Comparison of ENCODE assay signal across 12 mouse cellular contexts in genomic region chr2:131134826-131135400, GRCm38 (mm10). TPM values are rescaled to one million over a fixed set of nuclear protein-coding genes. Genes with fewer than 3 reads are reported as not detected.
DNase-seq lines count a peak whose midpoint lies in the region; ATAC-seq and TF ChIP-seq lines count a peak whose summit lies in the region.
"Had no signal": no experiment of that assay in that cellular context is flagged by ENCODE, and none has a peak within 500 bp of the region (broad histone marks: within the 10 kb centered on the region; RNA-seq: fewer than 3 reads in every experiment).

No protein-coding gene starts in this region.

- intact Hi-C loops in gastrocnemius, postnatal 36 days (cut with DNase I), result no loop called here

- H3K9ac ChIP-seq in lung, postnatal 0 days (replicated peaks; ENCODE audit: low read depth), result no peak overlapping the region
- H3K9ac ChIP-seq in liver, embryonic 11.5 days (ENCODE audit: low read depth, low read length), result peak overlapping the region; percentile 62

- 70% methylated on average over 8 of the region's 8 CpGs for WGBS in lung, postnatal 0 days
- 73% methylated on average over 8 of the region's 8 CpGs for WGBS in liver, embryonic 11.5 days

- H3K4me1 ChIP-seq in lung, postnatal 0 days (ENCODE audit: insufficient read depth, low read depth, low read length), result peaks cover 5% of the 10 kb centered on the region; the same call in 1 of the 2 replicates
- H3K4me1 ChIP-seq in liver, embryonic 11.5 days (replicated peaks; ENCODE audit: control insufficient read depth, insufficient read depth, low read length), result peaks cover 40% of the 10 kb centered on the region

- no peak for TF ChIP-seq EP300 in lung, postnatal 0 days (IDR thresholded peaks at IDR 0.05)

- TF ChIP-seq CTCF in lung, postnatal 0 days (IDR thresholded peaks at IDR 0.05), result no peak

- H3K27ac ChIP-seq in lung, postnatal 0 days (ENCODE audit: low read length), result peak overlapping the region; percentile 62
- H3K27ac ChIP-seq in liver, embryonic 11.5 days (ENCODE audit: low read depth, low read length), result peak overlapping the region; percentile 90

- H3K36me3 ChIP-seq in lung, postnatal 0 days (ENCODE audit: insufficient read depth, low read length), result no peaks in the 10 kb centered on the region
- peaks cover 3% of the 10 kb centered on the region; the same call in 1 of the 2 replicates for H3K36me3 ChIP-seq in liver, embryonic 11.5 days (ENCODE audit: control insufficient read depth, insufficient read depth, low read length)

- H3K27me3 ChIP-seq in lung, postnatal 0 days (replicated peaks; ENCODE audit: insufficient read depth, low read length), result no peaks in the 10 kb centered on the region
- H3K27me3 ChIP-seq in liver, embryonic 11.5 days (replicated peaks; ENCODE audit: control insufficient read depth, insufficient read depth, low read length), result no peaks in the 10 kb centered on the region

- H3K4me3 ChIP-seq in lung, postnatal 0 days (ENCODE audit: low read depth, low read length), result no peak overlapping the region
- H3K4me3 ChIP-seq in liver, embryonic 11.5 days (ENCODE audit: low read depth, low read length), result no peak overlapping the region

- ATAC-seq in lung, postnatal 0 days, result no peak; the same call in 1 of the 2 replicates
- no peak for ATAC-seq in liver, embryonic 11.5 days (replicated peaks; ENCODE audit: low FRiP score)
- ATAC-seq in monocyte, adult 5-6 weeks (replicated peaks; ENCODE audit: insufficient number of reproducible peaks, low FRiP score, low TSS enrichment, poor library complexity, severe bottlenecking), result no peak

- no peaks in the 10 kb centered on the region for H3K9me3 ChIP-seq in lung, postnatal 0 days (ENCODE audit: low read length)
- H3K9me3 ChIP-seq in liver, embryonic 11.5 days (ENCODE audit: control insufficient read depth, low read length), result no peaks in the 10 kb centered on the region

- H3K4me2 ChIP-seq in lung, postnatal 0 days (replicated peaks; ENCODE audit: low read depth, low read length), result no peak overlapping the region
- peak overlapping the region; percentile 53 for H3K4me2 ChIP-seq in liver, embryonic 11.5 days

- peak; percentile 2 for DNase-seq in gastrocnemius, postnatal 10 days
- no peak for DNase-seq in gastrocnemius, postnatal 36 days
- no peak for DNase-seq in lung, postnatal 0 days (ENCODE audit: low spot score)
- DNase-seq in lung, postnatal 36 days, result no peak
- peak; percentile 9 for DNase-seq in heart, adult 8-10 months (ENCODE audit: low spot score)
- DNase-seq in liver, embryonic 11.5 days (ENCODE audit: low spot score), result peak; percentile 30
- no peak for DNase-seq in yolk sac, embryonic 10.5 days (ENCODE audit: low spot score)
- DNase-seq: cerebellum, postnatal 14 days had no signal

RNA-seq across cellular contexts. Expression of gene Gm11037, which starts 1.6 kb away (rescaled TPM):
- total RNA-seq in gastrocnemius, postnatal 10 days (2021), result not detected
- total RNA-seq in gastrocnemius, postnatal 36 days (2021), result not detected
- not detected in 2 replicates for polyA plus RNA-seq in lung, postnatal 0 days (2015; fragmentation: Nextera tagmentation; extraction: Ambion mirVana)
- not detected for total RNA-seq in heart, adult 8-10 months (2022)
- polyA plus RNA-seq in liver, embryonic 11.5 days (2014; fragmentation: Nextera tagmentation; extraction: Ambion mirVana), result not detected in 2 replicates
- not detected in 3 replicates for total RNA-seq in monocyte, adult 5-6 weeks (2017)
- total RNA-seq: gastrocnemius, postnatal 4 days; left cerebral cortex, adult 8-10 months had no signal
- polyA plus RNA-seq: C2C12 had no signal

RNA-seq across cellular contexts. Expression of gene Hspa12b, which starts 7.8 kb away (rescaled TPM):
- 10 to 100 TPM; 18.3 to 25.0 TPM for total RNA-seq in gastrocnemius, postnatal 10 days (2021)
- total RNA-seq in gastrocnemius, postnatal 36 days (2021), result 10 to 100 TPM in 1 of 2 experiments, 1 to 10 TPM in 1; 10.0 to 13.1 TPM
- 16.7 and 17.9 TPM in 2 replicates for polyA plus RNA-seq in lung, postnatal 0 days (2015; fragmentation: Nextera tagmentation; extraction: Ambion mirVana)
- 10 to 100 TPM; 21.5 to 33.7 (median 31.0) TPM for total RNA-seq in heart, adult 8-10 months (2022)
- 5.5 TPM in 2 replicates for polyA plus RNA-seq in liver, embryonic 11.5 days (2014; fragmentation: Nextera tagmentation; extraction: Ambion mirVana)
- total RNA-seq in monocyte, adult 5-6 weeks (2017), result not detected in 3 replicates

RNA-seq across cellular contexts. Expression of gene 1700037H04Rik, which starts 25.0 kb away (rescaled TPM):
- 1 to 10 TPM; 7.2 to 9.3 TPM for total RNA-seq in gastrocnemius, postnatal 10 days (2021)
- 1 to 10 TPM; 4.3 to 4.4 TPM for total RNA-seq in gastrocnemius, postnatal 36 days (2021)
- polyA plus RNA-seq in lung, postnatal 0 days (2015; fragmentation: Nextera tagmentation; extraction: Ambion mirVana), result 28.3 and 32.8 TPM in 2 replicates
- 10 to 100 TPM in 3 of 4 experiments, 1 to 10 TPM in 1; 9.7 to 12.1 (median 10.5) TPM for total RNA-seq in heart, adult 8-10 months (2022)
- 130 TPM in 2 replicates for polyA plus RNA-seq in liver, embryonic 11.5 days (2014; fragmentation: Nextera tagmentation; extraction: Ambion mirVana)
- total RNA-seq in monocyte, adult 5-6 weeks (2017), result 4.0 to 11.8 TPM (median 5.2 TPM) in 3 replicates

RNA-seq across cellular contexts. Expression of gene Cenpb, which starts 45.0 kb away (rescaled TPM):
- 10 to 100 TPM; 58.4 to 59.5 TPM for total RNA-seq in gastrocnemius, postnatal 10 days (2021)
- total RNA-seq in gastrocnemius, postnatal 36 days (2021), result 10 to 100 TPM; 63.9 to 64.3 TPM
- polyA plus RNA-seq in lung, postnatal 0 days (2015; fragmentation: Nextera tagmentation; extraction: Ambion mirVana), result 13.2 and 14.9 TPM in 2 replicates
- total RNA-seq in heart, adult 8-10 months (2022), result 10 to 100 TPM; 89.5 to 93.4 (median 90.3) TPM
- 3.8 and 4.9 TPM in 2 replicates for polyA plus RNA-seq in liver, embryonic 11.5 days (2014; fragmentation: Nextera tagmentation; extraction: Ambion mirVana)
- 12.5 to 17.0 TPM (median 14.0 TPM) in 3 replicates for total RNA-seq in monocyte, adult 5-6 weeks (2017)

RNA-seq across cellular contexts. Expression of gene Siglec1, which starts 48.3 kb away (rescaled TPM):
- 1 to 10 TPM; 1.2 to 1.4 TPM for total RNA-seq in gastrocnemius, postnatal 10 days (2021)
- total RNA-seq in gastrocnemius, postnatal 36 days (2021), result under 1 TPM; 0.43 to 0.76 TPM
- 1.1 TPM in 2 replicates for polyA plus RNA-seq in lung, postnatal 0 days (2015; fragmentation: Nextera tagmentation; extraction: Ambion mirVana)
- 1 to 10 TPM in 3 of 4 experiments, under 1 TPM in 1; 0.98 to 2.4 (median 1.5) TPM for total RNA-seq in heart, adult 8-10 months (2022)
- polyA plus RNA-seq in liver, embryonic 11.5 days (2014; fragmentation: Nextera tagmentation; extraction: Ambion mirVana), result 0.73 and 0.78 TPM in 2 replicates
- total RNA-seq in monocyte, adult 5-6 weeks (2017), result 0.68 to 0.75 TPM in 2 of 3 replicates, not detected in the other

Comparison
In these comparisons a context has a peak if more than half of its experiments do, and no peak if none do; other contexts are left out.
1. DNase-seq: peak in gastrocnemius, postnatal 10 days (single experiment), heart, adult 8-10 months (single experiment) and liver, embryonic 11.5 days (single experiment); none in gastrocnemius, postnatal 36 days (0 of 2), lung, postnatal 0 days (single experiment), lung, postnatal 36 days (single experiment) and yolk sac, embryonic 10.5 days (single experiment).
2. RNA of gene Hspa12b, which starts 7.8 kb away (total RNA-seq): 21.5 to 33.7 TPM in heart, adult 8-10 months, 18.3 to 25.0 TPM in gastrocnemius, postnatal 10 days and 10.0 to 13.1 TPM in gastrocnemius, postnatal 36 days; not detected in monocyte, adult 5-6 weeks; every median in the first group is over 10 times any median in the second.